Mouse (Mus musculus) lung, embryonic 16.5 days (tissue): ENCODE measurements at regions not wholly inside any gene's neighbourhood (a gene's known extent, or its start where the extent isn't known, plus 50 kb on each side); places are given as distances from the start of the nearest gene placed in this dataset.
"Not testable (repeated sequence)": the region's sequence is repeated elsewhere in the genome, so short reads cannot be mapped to it uniquely, and the experiment has no call there.

ENCODE experiments used
- ATAC-seq: fragments of 200-750 bp; cut with Nextera tagmentation; 2 replicates; pipeline ENCODE4 v1.8.0; 2017; ENCODE audit warnings: low read depth, mild to moderate bottlenecking, moderate library complexity
- H3K27ac ChIP-seq: fragments of 300-500 bp; sonication (generic); 2 replicates; pipeline ENCODE4 v1.5.1; 2014; ENCODE audit warnings: mild to moderate bottlenecking, control low read depth, low read length
- H3K27me3 ChIP-seq: fragments of 300-500 bp; sonication (generic); 2 replicates; pipeline ENCODE4 v1.6.1; 2014; ENCODE audit warnings: low read depth, low read length, mixed read lengths; ENCODE audit not compliant: control insufficient read depth, insufficient read depth
- H3K36me3 ChIP-seq: fragments of 300-500 bp; sonication (generic); 2 replicates; pipeline ENCODE4 v1.6.1; 2014; ENCODE audit warnings: low read length; ENCODE audit not compliant: control insufficient read depth, insufficient read depth
- H3K4me1 ChIP-seq: fragments of 300-500 bp; sonication (generic); replicated peaks from 2 replicates; pipeline ENCODE4 v1.6.1; 2014; ENCODE audit warnings: low read length, mixed read lengths; ENCODE audit not compliant: control insufficient read depth, insufficient read depth
- H3K4me2 ChIP-seq: fragments of 300-500 bp; sonication (generic); 2 replicates; pipeline ENCODE4 v1.6.1; 2014; ENCODE audit warnings: low read depth, low read length, control low read depth
- H3K4me3 ChIP-seq: fragments of 300-500 bp; sonication (generic); 2 replicates; pipeline ENCODE4 v1.5.1; 2014; ENCODE audit warnings: mild to moderate bottlenecking, low read length, control low read depth
- H3K9ac ChIP-seq: fragments of 300-500 bp; sonication (generic); 2 replicates; pipeline ENCODE4 v1.6.1; 2014; ENCODE audit warnings: low read length, control low read depth
- H3K9me3 ChIP-seq: fragments of 300-500 bp; sonication (generic); 2 replicates; pipeline ENCODE4 v1.6.1; 2016; ENCODE audit warnings: low read length; ENCODE audit not compliant: control insufficient read depth
- WGBS: fragments of 180-500 bp; shearing (Covaris S2); extraction: QIAGEN DNeasy Blood & Tissue Kit; methylation state at CpG from one replicate; pipeline ENCODE4 v1.1.7; 2014; 5-methylcytosine and 5-hydroxymethylcytosine counted together

GRCm38 (mm10) chr19:29869526-29869925 is 55.4 kb upstream of the Il33 start:
- no peak overlapping the region for H3K27ac ChIP-seq
- 86% methylated on average over 5 of the region's 5 CpGs for WGBS
- no peaks in the 10 kb centered on the region for H3K36me3 ChIP-seq
- no peak for ATAC-seq
- H3K4me2 ChIP-seq, result no peak overlapping the region
- no peaks in the 10 kb centered on the region for H3K9me3 ChIP-seq
- H3K27me3 ChIP-seq, result no peaks in the 10 kb centered on the region
- no peaks in the 10 kb centered on the region for H3K4me1 ChIP-seq
- H3K4me3 ChIP-seq, result no peak overlapping the region
- H3K9ac ChIP-seq, result no peak overlapping the region

DNA sequence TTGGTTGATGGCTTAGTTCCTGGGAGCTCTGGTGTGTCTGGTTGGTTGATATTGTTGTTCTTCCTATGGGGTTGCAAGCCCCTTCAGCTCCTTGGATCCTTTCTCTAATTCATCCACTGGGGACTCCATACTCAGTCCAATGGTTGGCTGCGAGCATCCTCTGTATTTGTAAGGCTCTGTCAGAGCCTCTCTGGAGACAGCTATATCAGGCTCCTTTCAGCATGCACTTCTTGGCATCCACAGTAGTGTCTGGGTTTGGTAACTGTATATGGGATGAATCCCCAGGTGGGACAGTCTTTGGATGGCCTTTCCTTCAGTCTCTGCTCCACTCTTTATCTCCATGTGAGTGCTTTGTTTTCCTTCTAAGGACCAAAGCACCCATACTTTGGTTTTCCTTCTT is 55.9 kb upstream of the Ranbp6 start:
- not testable (repeated sequence) for H3K36me3 ChIP-seq, H3K27me3 ChIP-seq, H3K27ac ChIP-seq, H3K4me1 ChIP-seq, H3K4me2 ChIP-seq, H3K9me3 ChIP-seq, H3K4me3 ChIP-seq, H3K9ac ChIP-seq, ATAC-seq
- 92% methylated on average over 1 of the region's 1 CpGs for WGBS

DNA sequence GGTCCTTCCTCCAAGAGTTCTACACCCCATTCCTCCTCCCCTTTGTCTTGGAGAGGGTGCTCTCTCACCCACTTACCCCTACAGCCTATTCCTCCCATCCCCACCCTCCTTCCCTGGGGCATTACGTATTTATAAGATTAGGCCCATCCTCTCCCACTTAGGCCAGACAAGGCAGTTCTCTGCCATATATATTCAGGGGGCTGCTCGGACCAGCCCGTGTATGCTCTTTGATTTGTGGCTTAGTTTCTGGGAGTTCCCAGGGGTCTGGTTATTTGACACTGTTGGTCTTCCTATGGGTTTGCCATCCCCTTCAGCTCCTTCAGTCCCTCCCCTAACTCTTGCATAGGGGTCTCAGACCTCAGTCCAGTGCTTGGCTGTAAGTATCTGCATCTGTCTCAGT is 54.0 kb upstream of the Ranbp6 start:
- H3K4me2 ChIP-seq, result no peak overlapping the region
- no peak overlapping the region for H3K27ac ChIP-seq
- H3K4me1 ChIP-seq, result no peaks in the 10 kb centered on the region
- no peaks in the 10 kb centered on the region for H3K27me3 ChIP-seq
- WGBS, result 50% methylated on average over 3 of the region's 3 CpGs
- H3K36me3 ChIP-seq, result no peaks in the 10 kb centered on the region
- H3K9ac ChIP-seq, result no peak overlapping the region
- no peak for ATAC-seq
- no peaks in the 10 kb centered on the region for H3K9me3 ChIP-seq
- H3K4me3 ChIP-seq, result no peak overlapping the region

- ATAC-seq, result no peak
These were observed 52.4 kb upstream of the Ranbp6 start for GRCm38 (mm10) chr19:29865142-29865541.

GRCm38 (mm10) chr19:29862808-29863207 is 50.0 kb upstream of the Ranbp6 start:
- Histone ChIP-seq H3K36me3 (no peaks in the 10 kb centered on the region), H3K27ac (no peak overlapping the region), H3K4me1 (no peaks in the 10 kb centered on the region), H3K4me2 (no peak overlapping the region), H3K9ac (no peak overlapping the region), H3K27me3 (no peaks in the 10 kb centered on the region), H3K4me3 (no peak overlapping the region), H3K9me3 (no peaks in the 10 kb centered on the region)
- ATAC-seq, result peak; percentile 81

More at GRCm38 (mm10) chr19:29865142-29865541, 52.4 kb upstream of the Ranbp6 start:
- Histone ChIP-seq H3K27ac (no peak overlapping the region), H3K9me3 (no peaks in the 10 kb centered on the region), H3K27me3 (no peaks in the 10 kb centered on the region), H3K36me3 (no peaks in the 10 kb centered on the region), H3K4me3 (no peak overlapping the region), H3K4me2 (no peak overlapping the region), H3K9ac (no peak overlapping the region), H3K4me1 (no peaks in the 10 kb centered on the region)
- WGBS, result 71% methylated on average over 1 of the region's 1 CpGs
